Comparison of ENCODE assay signal across 21 mouse cellular contexts in genomic region chr14:46240896-46241295, GRCm38 (mm10).
DNase-seq lines count a peak whose midpoint lies in the region; ATAC-seq and TF ChIP-seq lines count a peak whose summit lies in the region.
"Had no signal": no experiment of that assay in that cellular context is flagged by ENCODE, and none has a peak within 500 bp of the region (broad histone marks: within the 10 kb centered on the region; RNA-seq: fewer than 3 reads in every experiment).

No protein-coding gene starts in this region.

- TF ChIP-seq CTCF in lung, adult 2 months (IDR thresholded peaks at IDR 0.05; ENCODE audit: insufficient read depth, low read length) = no peak
- TF ChIP-seq CTCF in kidney, adult 2 months (conservative IDR thresholded peaks at IDR 0.05; ENCODE audit: insufficient read depth, insufficient read length, low read depth, low read length) = no peak

- TF ChIP-seq POLR2A in lung, adult 2 months (IDR thresholded peaks at IDR 0.05; ENCODE audit: borderline replicate concordance, extremely low read depth, low read depth, low read length) = no peak
- no peak for TF ChIP-seq POLR2A in kidney, adult 2 months (IDR thresholded peaks at IDR 0.05; ENCODE audit: low read depth, low read length)

- no peak overlapping the region for H3K4me2 ChIP-seq in lung, embryonic 16.5 days (ENCODE audit: low read depth, low read length)
- H3K4me2 ChIP-seq in embryonic facial prominence, embryonic 15.5 days (replicated peaks) = no peak overlapping the region
- H3K4me2 ChIP-seq in neural tube, embryonic 15.5 days = no peak overlapping the region
- H3K4me2 ChIP-seq: hindbrain, embryonic 14.5 days; intestine, embryonic 15.5 days; limb, embryonic 13.5 days; liver, embryonic 13.5 days; lung, embryonic 14.5 days; midbrain, embryonic 15.5 days had no signal

- DNase-seq in gastrocnemius, postnatal 14 days = peak; percentile 9
- no peak for DNase-seq in gastrocnemius, postnatal 10 days
- DNase-seq in lung, adult 2 months = no peak
- no peak for DNase-seq in kidney, adult 2 months
- DNase-seq: adrenal gland, adult 2 months; cerebellum, adult 18-20 months; cerebellum, postnatal 14 days; liver, embryonic 13.5 days; thymus, adult 2 months; thymus, postnatal 4 days had no signal

- H3K36me3 ChIP-seq in lung, embryonic 16.5 days (ENCODE audit: control insufficient read depth, insufficient read depth, low read length) = no peaks in the 10 kb centered on the region
- no peaks in the 10 kb centered on the region for H3K36me3 ChIP-seq in embryonic facial prominence, embryonic 15.5 days
- no peaks in the 10 kb centered on the region for H3K36me3 ChIP-seq in neural tube, embryonic 15.5 days
- no peaks in the 10 kb centered on the region for H3K36me3 ChIP-seq in kidney, adult 2 months (ENCODE audit: control insufficient read depth, insufficient read depth, low read length)
- H3K36me3 ChIP-seq: intestine, embryonic 15.5 days; limb, embryonic 13.5 days; liver, embryonic 13.5 days; midbrain, embryonic 15.5 days had no signal

- no peak overlapping the region for H3K9ac ChIP-seq in lung, embryonic 16.5 days (ENCODE audit: low read length)
- H3K9ac ChIP-seq in embryonic facial prominence, embryonic 15.5 days = no peak overlapping the region
- H3K9ac ChIP-seq in neural tube, embryonic 15.5 days (replicated peaks) = no peak overlapping the region
- H3K9ac ChIP-seq: hindbrain, embryonic 14.5 days; intestine, embryonic 15.5 days; limb, embryonic 13.5 days; liver, embryonic 13.5 days; lung, embryonic 14.5 days; midbrain, embryonic 15.5 days had no signal

- no peaks in the 10 kb centered on the region for H3K27me3 ChIP-seq in lung, embryonic 16.5 days (ENCODE audit: control insufficient read depth, insufficient read depth, low read depth, low read length)
- H3K27me3 ChIP-seq in embryonic facial prominence, embryonic 15.5 days = no peaks in the 10 kb centered on the region
- H3K27me3 ChIP-seq in neural tube, embryonic 15.5 days (replicated peaks) = no peaks in the 10 kb centered on the region
- no peaks in the 10 kb centered on the region for H3K27me3 ChIP-seq in kidney, adult 2 months (replicated peaks; ENCODE audit: control insufficient read depth, insufficient read depth, low read length)
- H3K27me3 ChIP-seq: intestine, embryonic 15.5 days; limb, embryonic 13.5 days; liver, embryonic 13.5 days; megakaryocyte, embryonic 14.5 days; midbrain, embryonic 15.5 days had no signal

- no peaks in the 10 kb centered on the region for H3K9me3 ChIP-seq in lung, embryonic 16.5 days (ENCODE audit: control insufficient read depth, low read length)
- no peaks in the 10 kb centered on the region for H3K9me3 ChIP-seq in embryonic facial prominence, embryonic 15.5 days (replicated peaks)
- no peaks in the 10 kb centered on the region for H3K9me3 ChIP-seq in neural tube, embryonic 15.5 days (replicated peaks)
- H3K9me3 ChIP-seq: intestine, embryonic 15.5 days; limb, embryonic 13.5 days; liver, embryonic 13.5 days; megakaryocyte, embryonic 14.5 days; midbrain, embryonic 15.5 days had no signal

- H3K4me1 ChIP-seq in lung, embryonic 16.5 days (replicated peaks; ENCODE audit: control insufficient read depth, insufficient read depth, low read length) = peaks cover 13% of the 10 kb centered on the region
- no peaks in the 10 kb centered on the region for H3K4me1 ChIP-seq in lung, adult 2 months (ENCODE audit: control insufficient read depth, insufficient read depth, low read length)
- peaks cover 10% of the 10 kb centered on the region; the same call in 1 of the 2 replicates for H3K4me1 ChIP-seq in embryonic facial prominence, embryonic 15.5 days
- peaks cover 10% of the 10 kb centered on the region for H3K4me1 ChIP-seq in neural tube, embryonic 15.5 days
- no peaks in the 10 kb centered on the region for H3K4me1 ChIP-seq in kidney, adult 2 months (ENCODE audit: control insufficient read depth, insufficient read depth, low read length)
- H3K4me1 ChIP-seq: liver, embryonic 13.5 days; megakaryocyte, embryonic 14.5 days; midbrain, embryonic 15.5 days had no signal

- intact Hi-C loops in gastrocnemius, postnatal 14 days (cut with DNase I; ENCODE audit: low total_unique reads) = no loop called here

- no peak overlapping the region for H3K27ac ChIP-seq in lung, embryonic 16.5 days (ENCODE audit: low read length)
- H3K27ac ChIP-seq in embryonic facial prominence, embryonic 15.5 days (replicated peaks) = peak overlapping the region; percentile 22; the same call in 1 of the 2 replicates
- no peak overlapping the region for H3K27ac ChIP-seq in neural tube, embryonic 15.5 days (replicated peaks)
- H3K27ac ChIP-seq in kidney, adult 2 months (ENCODE audit: insufficient read depth, low read depth, low read length) = no peak overlapping the region
- H3K27ac ChIP-seq: hindbrain, embryonic 14.5 days; kidney, postnatal 0 days; limb, embryonic 13.5 days; liver, embryonic 13.5 days; midbrain, embryonic 15.5 days had no signal

- H3K4me3 ChIP-seq in lung, embryonic 16.5 days (ENCODE audit: low read length) = no peak overlapping the region
- H3K4me3 ChIP-seq in lung, adult 2 months (replicated peaks; ENCODE audit: extremely low read depth, low read depth, low read length) = no peak overlapping the region
- H3K4me3 ChIP-seq in embryonic facial prominence, embryonic 15.5 days (replicated peaks) = no peak overlapping the region
- H3K4me3 ChIP-seq in neural tube, embryonic 15.5 days (replicated peaks) = no peak overlapping the region
- no peak overlapping the region for H3K4me3 ChIP-seq in kidney, adult 2 months (ENCODE audit: insufficient read depth, low read depth, low read length)
- H3K4me3 ChIP-seq: intestine, embryonic 15.5 days; limb, embryonic 13.5 days; liver, embryonic 13.5 days; megakaryocyte, embryonic 14.5 days; midbrain, embryonic 15.5 days; myocyte had no signal

- peak; percentile 34; the same call in 1 of the 2 replicates for ATAC-seq in lung, embryonic 16.5 days (ENCODE audit: low read depth)
- no peak for ATAC-seq in embryonic facial prominence, embryonic 15.5 days (ENCODE audit: insufficient number of reproducible peaks, low FRiP score, low TSS enrichment, low read depth)
- peak; percentile 81 for ATAC-seq in neural tube, embryonic 15.5 days (ENCODE audit: low FRiP score)
- ATAC-seq: intestine, embryonic 15.5 days; midbrain, embryonic 15.5 days had no signal

- 52% methylated on average over 2 of the region's 2 CpGs for WGBS in lung, embryonic 16.5 days
- 57% methylated on average over 2 of the region's 2 CpGs for WGBS in lung, adult 2 months
- WGBS in embryonic facial prominence, embryonic 15.5 days = 67% methylated on average over 2 of the region's 2 CpGs
- WGBS in neural tube, embryonic 15.5 days = 60% methylated on average over 2 of the region's 2 CpGs
- 77% methylated on average over 2 of the region's 2 CpGs for WGBS in kidney, adult 2 months
